Mouse (Mus musculus) bone marrow, adult 2 months (tissue): ENCODE measurements around the gene Cd200.

Experiments used
- CTCF ChIP-seq: fragments of 200-500 bp; IDR thresholded peaks from 2 replicates; pipeline ENCODE4 v1.5.1; 2011; ENCODE audit warnings: low read length, control low read depth; ENCODE audit not compliant: control insufficient read depth, insufficient read depth
- POLR2A ChIP-seq: fragments of 200-500 bp; IDR thresholded peaks from 2 replicates; pipeline ENCODE4 v1.6.1; 2011; ENCODE audit warnings: low read depth, mild to moderate bottlenecking, control low read depth, low read length, borderline replicate concordance; ENCODE audit not compliant: control insufficient read depth

GRCm38 (mm10) chr16:45352875-45353274 is 56.0 kb downstream of the Cd200 start:
- TF ChIP-seq CTCF: no peak
- TF ChIP-seq POLR2A: no peak
